Mouse (Mus musculus) heart, adult 2 months (tissue): ENCODE measurements around the gene Asb1. TPM values are rescaled to one million over a fixed set of nuclear protein-coding genes. Genes with fewer than 3 reads are reported as not detected.
A peak's percentile ranks its signal among the peaks of the same experiment; 100 is the strongest.

Experiments
- DNase-seq, 2 experiments: peaks; one replicate each; pipeline ENCODE4 v3.0.0; 2021
- H3K27ac ChIP-seq: fragments of 200-600 bp; 2 replicates; pipeline ENCODE4 v1.8.1; 2022
- H3K27me3 ChIP-seq: fragments of 200-500 bp; 2 replicates; pipeline ENCODE4 v1.6.1; 2012; ENCODE audit warnings: mild to moderate bottlenecking, low read length, inconsistent platforms, mixed read lengths; ENCODE audit not compliant: control insufficient read depth, insufficient read depth
- H3K36me3 ChIP-seq: fragments of 200-500 bp; 2 replicates; pipeline ENCODE4 v1.6.1; 2012; ENCODE audit warnings: low read length, inconsistent platforms; ENCODE audit not compliant: control insufficient read depth, insufficient read depth
- H3K4me1 ChIP-seq: fragments of 200-500 bp; 2 replicates; pipeline ENCODE4 v1.6.1; 2011; ENCODE audit warnings: low read length; ENCODE audit not compliant: control insufficient read depth, insufficient read depth
- H3K4me3 ChIP-seq: fragments of 200-600 bp; 2 replicates; pipeline ENCODE4 v1.8.1; 2022
- H3K79me2 ChIP-seq: fragments of 200-500 bp; replicated peaks from 2 replicates; pipeline ENCODE4 v1.6.1; 2012; ENCODE audit warnings: mild to moderate bottlenecking, inconsistent platforms, low read length, moderate library complexity, mixed read lengths; ENCODE audit not compliant: control insufficient read depth, insufficient read depth
- H3K9ac ChIP-seq: fragments of 200-500 bp; 2 replicates; pipeline ENCODE4 v1.6.1; 2012; ENCODE audit warnings: low read depth, mild to moderate bottlenecking, control low read depth, inconsistent platforms, low read length, mixed read lengths
- CTCF ChIP-seq: fragments of 200-600 bp; IDR thresholded peaks from 2 replicates; pipeline ENCODE4 v1.8.1; 2022; ENCODE audit warnings: antibody characterized with exemption, mild to moderate bottlenecking, moderate library complexity
- EP300 ChIP-seq: fragments of 200-500 bp; IDR thresholded peaks from 2 replicates; pipeline ENCODE4 v1.6.1; 2011; ENCODE audit warnings: low read depth, low read length, control low read depth; ENCODE audit not compliant: insufficient read depth
- POLR2A ChIP-seq: fragments of 200-500 bp; IDR thresholded peaks from 2 replicates; pipeline ENCODE4 v1.6.1; 2011; ENCODE audit warnings: mild to moderate bottlenecking, low read depth, low read length, control low read depth; ENCODE audit not compliant: insufficient read depth
- WGBS: fragments of 180-500 bp; shearing (Covaris S2); methylation state at CpG from one replicate; pipeline ENCODE4 v1.1.7; 2018; 5-methylcytosine and 5-hydroxymethylcytosine counted together
- intact Hi-C: fragments of 180-260 bp; cut with DNase I; formaldehyde crosslinking; loops from one replicate; pipeline ENCODE4 v1.15.1; 2025
- polyA plus RNA-seq: library from polyadenylated mRNA; depleted of rRNA; stranded (reverse); fragments of >200 nt; gene quantifications from 2 replicates; pipeline ENCODE4 v1.2.3, GENCODE M21; 2012
- total RNA-seq, 2 experiments: library from RNA; stranded (reverse); gene quantifications; 2 replicates each; pipeline ENCODE4 v1.2.3; 2021

Asb1 gene
- total and polyA plus RNA-seq, 3 experiments: 8.1 to 19.4 (median 17.9) TPM

- no peaks in the 10 kb centered on the region for H3K36me3 ChIP-seq
- H3K4me3 ChIP-seq: no peak overlapping the region
- H3K27ac ChIP-seq: no peak overlapping the region
- no peaks in the 10 kb centered on the region for H3K4me1 ChIP-seq
- 46% methylated on average over 2 of the region's 2 CpGs for WGBS
- no peak overlapping the region for H3K9ac ChIP-seq
- TF ChIP-seq EP300 (no peak), POLR2A (no peak), CTCF (no peak)
- DNase-seq: no peak
- intact Hi-C loops: no loop called here
- H3K27me3 ChIP-seq: no peaks in the 10 kb centered on the region
- H3K79me2 ChIP-seq: no peaks in the 10 kb centered on the region
Observed at GRCm38 (mm10) chr1:91557099-91557498, 16.8 kb downstream of the Asb1 start.

- H3K36me3 ChIP-seq: no peaks in the 10 kb centered on the region
- H3K9ac ChIP-seq: no peak overlapping the region
- intact Hi-C loops: loop anchor here (5.0 kb wide), 1 partner anchor 39 kb away; no protein-coding TSS in a partner anchor
- WGBS: 56% methylated on average over 6 of the region's 6 CpGs
- H3K27ac ChIP-seq: no peak overlapping the region
- DNase-seq: no peak
- H3K4me3 ChIP-seq: no peak overlapping the region
- no peaks in the 10 kb centered on the region for H3K27me3 ChIP-seq
- TF ChIP-seq POLR2A (no peak), EP300 (no peak), CTCF (no peak)
- no peaks in the 10 kb centered on the region for H3K4me1 ChIP-seq
- H3K79me2 ChIP-seq: no peaks in the 10 kb centered on the region
Observed at GRCm38 (mm10) chr1:91561226-91561625, 20.9 kb downstream of the Asb1 start.

- intact Hi-C loops: loop anchor here (5.0 kb wide), 1 partner anchor 41 kb away; no protein-coding TSS in a partner anchor
- DNase-seq: no peak
Observed at GRCm38 (mm10) chr1:91562977-91563590, 22.7 kb downstream of the Asb1 start.

GRCm38 (mm10) chr1:91564004-91564403 is 23.7 kb downstream of the Asb1 start:
- Histone ChIP-seq H3K36me3 (no peaks in the 10 kb centered on the region), H3K27ac (no peak overlapping the region), H3K9ac (no peak overlapping the region), H3K4me1 (no peaks in the 10 kb centered on the region), H3K27me3 (no peaks in the 10 kb centered on the region), H3K79me2 (no peaks in the 10 kb centered on the region), H3K4me3 (no peak overlapping the region)
- intact Hi-C loops: loop anchor here (5.0 kb wide), 1 partner anchor 42 kb away; no protein-coding TSS in a partner anchor
- WGBS: 25% methylated on average over 3 of the region's 3 CpGs
- DNase-seq: no peak
- TF ChIP-seq CTCF (peak; percentile 58), EP300 (no peak)

More at GRCm38 (mm10) chr1:91562977-91563590, 22.7 kb downstream of the Asb1 start:
- no peaks in the 10 kb centered on the region for H3K79me2 ChIP-seq
- no peak overlapping the region for H3K9ac ChIP-seq
- H3K4me1 ChIP-seq: no peaks in the 10 kb centered on the region
- WGBS: 77% methylated on average over 4 of the region's 4 CpGs
- no peaks in the 10 kb centered on the region for H3K36me3 ChIP-seq
- no peak overlapping the region for H3K27ac ChIP-seq
- TF ChIP-seq POLR2A: no peak
- TF ChIP-seq CTCF: peak; percentile 6; the same call in 1 of the 2 replicates
- H3K27me3 ChIP-seq: no peaks in the 10 kb centered on the region
- H3K4me3 ChIP-seq: no peak overlapping the region

- H3K36me3 ChIP-seq: no peaks in the 10 kb centered on the region
- no peak overlapping the region for H3K4me3 ChIP-seq
- H3K27me3 ChIP-seq: 0 out of 2 replicates have a peak, but pooled peaks cover 2% of the 10 kb centered on the region
- intact Hi-C loops: loop anchor here (5.0 kb wide), 1 partner anchor 42 kb away; no protein-coding TSS in a partner anchor
- TF ChIP-seq EP300 (no peak), POLR2A (no peak), CTCF (no peak)
- no peaks in the 10 kb centered on the region for H3K79me2 ChIP-seq
- no peaks in the 10 kb centered on the region for H3K4me1 ChIP-seq
- no peak overlapping the region for H3K27ac ChIP-seq
- H3K9ac ChIP-seq: no peak overlapping the region
- WGBS: 46% methylated on average over 6 of the region's 6 CpGs
- DNase-seq: no peak
Observed at GRCm38 (mm10) chr1:91564598-91564997, 24.3 kb downstream of the Asb1 start.

GRCm38 (mm10) chr1:91567269-91567668 is 26.9 kb downstream of the Asb1 start:
- TF ChIP-seq EP300: no peak
- no peak for TF ChIP-seq CTCF
- TF ChIP-seq POLR2A: no peak
- WGBS: 72% methylated on average over 2 of the region's 2 CpGs
- Histone ChIP-seq H3K36me3 (no peaks in the 10 kb centered on the region), H3K9ac (no peak overlapping the region), H3K4me1 (no peaks in the 10 kb centered on the region), H3K27ac (no peak overlapping the region), H3K79me2 (no peaks in the 10 kb centered on the region), H3K4me3 (no peak overlapping the region), H3K27me3 (0 out of 2 replicates have a peak, but pooled peaks cover 2% of the 10 kb centered on the region)
- intact Hi-C loops: no loop called here
- no peak for DNase-seq
